8 mouse cellular contexts compared by ENCODE assay signal in the genomic region with DNA sequence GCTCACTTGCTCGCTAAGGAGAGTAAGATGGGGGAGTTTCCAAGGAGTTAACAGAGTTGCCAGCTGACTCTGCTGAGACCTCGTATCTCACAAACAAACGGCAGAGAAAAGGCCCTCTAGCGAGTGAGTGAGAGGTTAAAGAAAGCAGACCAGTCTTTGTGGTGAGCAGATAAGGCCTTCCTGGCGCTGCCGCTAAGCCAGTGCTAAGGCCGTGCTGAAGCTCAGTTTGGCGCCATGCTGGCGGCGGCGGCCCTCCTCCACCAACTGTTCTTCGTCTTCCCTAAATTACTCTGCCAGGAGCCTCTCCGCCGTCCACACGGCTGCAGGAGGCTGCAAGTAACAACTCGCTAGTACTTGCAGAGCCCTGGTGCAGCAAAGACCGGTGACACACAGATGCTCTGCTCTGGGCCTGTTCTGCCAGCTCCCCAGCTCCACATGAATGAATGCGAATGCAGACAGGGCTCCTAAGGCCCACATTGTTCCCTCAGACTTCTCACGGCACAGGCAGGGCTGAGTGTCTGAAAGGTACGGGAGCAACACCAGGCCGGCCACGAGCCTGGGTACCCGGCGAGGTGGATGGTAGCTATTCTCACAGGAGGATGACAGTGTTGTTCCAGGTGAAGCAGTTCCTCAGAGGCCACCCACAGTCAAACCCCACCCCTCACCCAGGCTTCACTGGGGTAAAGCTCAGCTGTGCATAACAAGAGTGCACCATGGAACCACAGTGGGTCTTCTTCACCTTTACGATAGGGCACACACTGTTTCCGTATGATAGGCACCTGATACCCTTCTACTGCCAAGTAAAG. TPM values are rescaled to one million over a fixed set of nuclear protein-coding genes. Genes with fewer than 3 reads are reported as not detected.
A peak's percentile ranks its signal among the peaks of the same experiment; 100 is the strongest.
DNase-seq lines count a peak whose midpoint lies in the region; ATAC-seq and TF ChIP-seq lines count a peak whose summit lies in the region.

No protein-coding gene starts in this region.

- no peaks in the 10 kb centered on the region for H3K9me3 ChIP-seq in hindbrain, embryonic 16.5 days (ENCODE audit: control insufficient read depth, low read length)
- no peaks in the 10 kb centered on the region for H3K9me3 ChIP-seq in midbrain, embryonic 14.5 days (ENCODE audit: control insufficient read depth, low read length)

- WGBS in hindbrain, embryonic 16.5 days = 25% methylated on average over 25 of the region's 26 CpGs
- 15% methylated on average over 26 of the region's 26 CpGs for WGBS in midbrain, embryonic 14.5 days
- 44% methylated on average over 26 of the region's 26 CpGs for WGBS in lung, adult 2 months

- intact Hi-C loops in left cerebral cortex, postnatal 10 days (cut with DNase I) = no loop called here

- TF ChIP-seq POLR2A in lung, adult 2 months (IDR thresholded peaks at IDR 0.05; ENCODE audit: borderline replicate concordance, extremely low read depth, low read depth, low read length) = no peak

- H3K4me3 ChIP-seq in hindbrain, embryonic 16.5 days (ENCODE audit: low read length) = no peak overlapping the region
- H3K4me3 ChIP-seq in midbrain, embryonic 14.5 days (replicated peaks; ENCODE audit: low read depth, low read length) = no peak overlapping the region
- H3K4me3 ChIP-seq in lung, adult 2 months (replicated peaks; ENCODE audit: extremely low read depth, low read depth, low read length) = no peak overlapping the region

- H3K4me2 ChIP-seq in hindbrain, embryonic 16.5 days (ENCODE audit: low read length) = no peak overlapping the region
- H3K4me2 ChIP-seq in midbrain, embryonic 14.5 days (ENCODE audit: low read length) = no peak overlapping the region

- H3K4me1 ChIP-seq in hindbrain, embryonic 16.5 days (ENCODE audit: control insufficient read depth, insufficient read depth, low read depth, low read length) = no peaks in the 10 kb centered on the region
- no peaks in the 10 kb centered on the region for H3K4me1 ChIP-seq in midbrain, embryonic 14.5 days (ENCODE audit: control insufficient read depth, insufficient read depth, low read length)
- H3K4me1 ChIP-seq in lung, adult 2 months (ENCODE audit: control insufficient read depth, insufficient read depth, low read length) = no peaks in the 10 kb centered on the region

- DNase-seq in ovary, postnatal 36 days (ENCODE audit: low spot score) = peak; percentile 49
- DNase-seq in ovary, postnatal 10 days (ENCODE audit: low spot score) = no peak
- peak; percentile 40 for DNase-seq in midbrain, embryonic 14.5 days
- DNase-seq in left cerebral cortex, postnatal 10 days (ENCODE audit: extremely low spot score in 1 of 2, low spot score in 2 of 2) = no peak
- no peak for DNase-seq in cerebellum, postnatal 4 days (ENCODE audit: low spot score in 2 of 2)
- no peak for DNase-seq in lung, adult 2 months

- no peaks in the 10 kb centered on the region for H3K27me3 ChIP-seq in hindbrain, embryonic 16.5 days (replicated peaks; ENCODE audit: control insufficient read depth, insufficient read depth, low read length)
- no peaks in the 10 kb centered on the region for H3K27me3 ChIP-seq in midbrain, embryonic 14.5 days (ENCODE audit: control insufficient read depth, insufficient read depth, low read length)

- peak; percentile 83 for ATAC-seq in erythroblast, adult 5-6 weeks (replicated peaks; ENCODE audit: low FRiP score, poor library complexity, severe bottlenecking)
- peak; percentile 56; the same call in 1 of the 2 replicates for ATAC-seq in hindbrain, embryonic 16.5 days
- no peak; the same call in 1 of the 2 replicates for ATAC-seq in midbrain, embryonic 14.5 days (ENCODE audit: low FRiP score, low TSS enrichment)

- no peak overlapping the region for H3K9ac ChIP-seq in hindbrain, embryonic 16.5 days (ENCODE audit: low read depth, low read length)
- H3K9ac ChIP-seq in midbrain, embryonic 14.5 days (replicated peaks; ENCODE audit: low read length) = no peak overlapping the region; the same call in 1 of the 2 replicates

- TF ChIP-seq CTCF in lung, adult 2 months (IDR thresholded peaks at IDR 0.05; ENCODE audit: insufficient read depth, low read length) = no peak

- no peak overlapping the region for H3K27ac ChIP-seq in hindbrain, embryonic 16.5 days (ENCODE audit: low read depth, low read length)
- no peak overlapping the region for H3K27ac ChIP-seq in midbrain, embryonic 14.5 days (replicated peaks; ENCODE audit: low read depth, low read length)

- H3K36me3 ChIP-seq in hindbrain, embryonic 16.5 days (ENCODE audit: control insufficient read depth, insufficient read depth, low read length) = peaks cover 29% of the 10 kb centered on the region
- H3K36me3 ChIP-seq in midbrain, embryonic 14.5 days (ENCODE audit: control insufficient read depth, insufficient read depth, low read length) = peaks cover 77% of the 10 kb centered on the region

RNA-seq across cellular contexts. Expression of gene Ugdh, which starts 19.9 kb away (rescaled TPM):
- 10.8 and 23.0 TPM in 2 replicates for total RNA-seq in erythroblast, adult 5-6 weeks (2015; ENCODE audit: low replicate concordance)
- total RNA-seq in erythroblast, adult 5-6 weeks (2017; ENCODE audit: low replicate concordance) = 12.3 and 15.8 TPM in 2 replicates
- polyA plus RNA-seq in hindbrain, embryonic 16.5 days (2015; fragmentation: Nextera tagmentation; extraction: Ambion mirVana) = 43.5 and 44.8 TPM in 2 replicates
- 37.0 and 46.0 TPM in 2 replicates for polyA plus RNA-seq in midbrain, embryonic 14.5 days (2014; fragmentation: Nextera tagmentation; extraction: Ambion mirVana)
- total RNA-seq in left cerebral cortex, postnatal 10 days (2021) = 10 to 100 TPM; 29.3 to 30.1 TPM
- polyA plus RNA-seq in lung, adult 2 months (2012; rRNA removed) = 8.7 and 12.2 TPM in 2 replicates

RNA-seq across cellular contexts. Expression of gene Lias, which starts 24.6 kb away (rescaled TPM):
- 13.8 and 38.0 TPM in 2 replicates for total RNA-seq in erythroblast, adult 5-6 weeks (2015; ENCODE audit: low replicate concordance)
- 20.7 and 24.7 TPM in 2 replicates for total RNA-seq in erythroblast, adult 5-6 weeks (2017; ENCODE audit: low replicate concordance)
- 60.8 and 65.8 TPM in 2 replicates for polyA plus RNA-seq in hindbrain, embryonic 16.5 days (2015; fragmentation: Nextera tagmentation; extraction: Ambion mirVana)
- polyA plus RNA-seq in midbrain, embryonic 14.5 days (2014; fragmentation: Nextera tagmentation; extraction: Ambion mirVana) = 61.7 and 66.2 TPM in 2 replicates
- 10 to 100 TPM; 36.4 to 37.3 TPM for total RNA-seq in left cerebral cortex, postnatal 10 days (2021)
- 6.3 and 13.1 TPM in 2 replicates for polyA plus RNA-seq in lung, adult 2 months (2012; rRNA removed)

RNA-seq across cellular contexts. Expression of gene Rpl9, which starts 24.6 kb away (rescaled TPM):
- total RNA-seq in erythroblast, adult 5-6 weeks (2015; ENCODE audit: low replicate concordance) = 636 and 727 TPM in 2 replicates
- 268 and 390 TPM in 2 replicates for total RNA-seq in erythroblast, adult 5-6 weeks (2017; ENCODE audit: low replicate concordance)
- polyA plus RNA-seq in hindbrain, embryonic 16.5 days (2015; fragmentation: Nextera tagmentation; extraction: Ambion mirVana) = 509 and 535 TPM in 2 replicates
- polyA plus RNA-seq in midbrain, embryonic 14.5 days (2014; fragmentation: Nextera tagmentation; extraction: Ambion mirVana) = 669 and 719 TPM in 2 replicates
- 100 to 1,000 TPM; 665 to 666 TPM for total RNA-seq in left cerebral cortex, postnatal 10 days (2021)
- polyA plus RNA-seq in lung, adult 2 months (2012; rRNA removed) = 152 and 224 TPM in 2 replicates

Comparison
In these comparisons a context has a peak if more than half of its experiments do, and no peak if none do; other contexts are left out.
1. DNase-seq: peak in ovary, postnatal 36 days (single experiment) and midbrain, embryonic 14.5 days (single experiment); none in ovary, postnatal 10 days (single experiment), left cerebral cortex, postnatal 10 days (0 of 2), cerebellum, postnatal 4 days (0 of 2) and lung, adult 2 months (single experiment).